Mouse (Mus musculus): ENCODE measurements around the gene Aco2.
"Not testable (repeated sequence)": the region's sequence is repeated elsewhere in the genome, so short reads cannot be mapped to it uniquely, and the experiment has no call there.

The Aco2 gene

GRCm38 (mm10) chr15:81879531-81880401, 7.7 kb downstream of the Aco2 start:
- no peak for DNase-seq (ENCODE audit: low spot score)

DNA sequence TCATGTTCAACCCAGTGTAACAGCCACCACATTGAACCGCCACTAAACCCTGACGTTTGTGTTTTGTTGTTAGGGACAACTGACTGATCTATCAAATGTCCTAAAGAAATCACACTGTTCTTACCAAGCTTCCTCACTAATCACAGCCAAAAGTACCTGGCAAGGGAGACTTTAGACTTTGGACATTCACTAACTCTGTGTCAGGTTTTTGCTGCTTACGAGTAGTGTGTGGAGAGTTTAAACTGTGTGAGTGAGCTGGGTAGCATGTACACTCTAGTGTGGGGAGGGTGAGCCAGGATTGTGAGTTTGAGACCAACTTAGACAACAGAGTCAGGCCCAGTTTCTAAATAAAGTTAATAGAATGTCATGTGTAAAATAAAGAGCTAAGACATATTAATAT, 10.2 kb downstream of the Aco2 start:
- no peak for DNase-seq (ENCODE audit: low spot score)

DNA sequence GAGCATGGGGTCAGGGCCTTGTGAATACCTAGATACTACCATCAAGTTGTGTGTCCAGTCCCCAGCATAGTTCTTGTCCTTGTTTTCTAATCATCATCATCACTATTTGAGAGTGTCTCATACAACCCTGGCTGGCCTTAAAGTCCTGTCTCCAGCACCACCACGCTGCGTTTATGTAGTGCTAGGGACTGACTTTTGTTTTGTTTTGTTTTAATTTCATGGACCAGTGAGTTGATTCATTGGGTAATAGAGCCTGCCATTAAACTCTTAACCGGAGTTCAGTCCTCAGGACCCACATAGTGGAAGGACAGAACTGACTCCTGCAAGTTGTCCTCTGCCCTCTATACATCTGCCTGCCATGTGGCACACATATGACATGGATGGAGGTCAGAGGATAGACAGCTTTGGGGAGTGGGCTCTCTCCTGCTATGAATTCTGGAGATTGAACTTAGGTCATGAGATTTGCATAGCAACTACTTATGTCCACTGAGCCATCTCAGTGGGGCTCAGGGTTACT, 13.4 kb downstream of the Aco2 start:
- DNase-seq (ENCODE audit: low spot score), result no peak

GRCm38 (mm10) chr15:81886795-81887550, 14.9 kb downstream of the Aco2 start:
- no peak for DNase-seq (ENCODE audit: low spot score)

GRCm38 (mm10) chr15:81889175-81889574, 17.1 kb downstream of the Aco2 start:
- DNase-seq (ENCODE audit: low spot score), result no peak

- no peak for DNase-seq (ENCODE audit: low spot score)
Measured at GRCm38 (mm10) chr15:81891140-81891802, 19.2 kb downstream of the Aco2 start.

DNA sequence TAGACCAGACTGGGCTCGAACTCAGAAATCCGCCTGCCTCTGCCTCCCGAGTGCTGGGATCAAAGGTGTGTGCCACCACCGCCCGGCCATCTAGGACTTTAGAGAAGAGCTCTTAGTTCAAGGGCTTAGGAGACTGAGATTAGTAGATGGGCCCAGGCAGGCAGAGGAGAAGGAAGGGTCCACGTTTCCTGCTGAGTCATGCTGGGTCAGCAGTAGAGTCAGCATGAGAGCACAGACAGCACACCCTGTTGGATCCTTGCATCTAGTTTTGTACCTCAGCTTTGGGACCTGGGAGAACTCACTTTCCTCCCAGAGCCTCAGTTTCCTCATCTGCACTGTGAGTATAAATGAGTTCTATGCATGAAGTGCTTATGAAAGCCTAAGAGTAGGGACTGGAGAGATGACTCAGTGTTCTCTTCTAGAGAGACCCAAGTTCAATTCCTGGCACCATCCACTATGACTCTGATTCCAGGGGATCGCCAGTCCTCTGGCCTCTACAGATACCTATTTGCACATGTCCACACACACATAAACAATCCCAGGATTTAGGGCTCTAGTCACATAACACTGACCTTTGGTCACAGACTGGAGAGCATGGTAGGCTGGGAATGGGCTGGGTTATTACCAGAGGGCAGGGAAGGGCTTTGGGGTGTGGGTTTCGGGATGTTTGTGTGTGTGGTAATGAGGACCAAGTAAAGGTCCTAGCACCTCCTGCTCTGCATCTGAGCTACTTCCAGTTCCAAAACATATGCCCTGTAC, 19.9 kb downstream of the Aco2 start:
- DNase-seq (ENCODE audit: low spot score), result no peak

- no peak for DNase-seq (ENCODE audit: low spot score)
Measured at GRCm38 (mm10) chr15:81894002-81894401, 21.9 kb downstream of the Aco2 start.

GRCm38 (mm10) chr15:81896407-81896806, 24.3 kb downstream of the Aco2 start:
- DNase-seq (ENCODE audit: low spot score), result no peak

DNA sequence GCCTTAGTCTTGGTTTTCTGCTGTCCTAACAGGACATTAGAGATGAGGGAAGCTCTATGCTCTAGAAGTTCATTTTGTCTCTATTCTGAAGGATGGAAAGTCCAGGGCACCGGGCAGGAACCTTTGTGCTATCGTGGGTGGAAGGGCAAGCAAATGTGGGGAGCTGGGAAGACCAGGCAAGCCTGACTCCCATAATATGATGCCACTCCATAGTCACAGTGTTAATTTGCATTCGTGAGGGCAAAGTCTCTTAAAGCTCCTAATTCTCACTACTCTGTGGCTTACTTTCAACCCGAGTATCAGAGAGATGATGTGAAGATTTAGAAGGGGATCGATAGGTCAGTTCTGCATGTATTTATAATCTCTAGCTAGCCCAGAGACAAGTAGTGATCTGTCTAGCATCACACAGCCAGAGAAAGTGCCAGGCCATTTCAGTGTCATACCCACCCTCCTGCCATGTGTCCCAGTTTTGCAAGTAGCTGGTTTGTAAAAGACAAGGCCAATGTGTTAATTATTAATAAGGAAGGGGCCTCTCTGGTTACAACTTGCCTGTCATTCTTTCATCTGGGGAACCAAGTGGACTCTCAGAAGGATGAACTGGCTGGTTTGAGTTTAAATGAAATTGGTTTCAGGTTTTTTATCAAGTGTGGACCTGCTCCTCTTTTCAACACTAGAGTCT, 25.6 kb downstream of the Aco2 start:
- DNase-seq (ENCODE audit: low spot score), result no peak

DNA sequence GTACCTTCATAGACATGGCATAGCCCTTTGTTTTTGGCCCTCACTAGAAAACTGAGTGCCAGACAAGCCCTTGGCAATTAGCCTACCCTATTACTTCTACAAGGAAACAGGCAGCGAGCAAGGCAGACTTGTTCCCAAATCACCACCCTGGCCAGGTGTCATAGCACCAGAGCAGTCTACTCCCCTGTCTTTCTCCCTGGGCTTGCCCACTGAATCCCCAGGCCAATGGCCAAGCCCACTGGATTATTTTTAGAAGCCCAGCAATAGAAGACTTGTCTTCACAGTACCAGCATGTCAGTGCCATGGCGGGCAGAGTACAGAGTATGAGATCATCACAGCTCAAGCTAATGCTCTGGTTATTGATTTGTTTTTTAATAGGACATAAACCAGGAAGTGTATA, 26.6 kb downstream of the Aco2 start:
- no peak for DNase-seq (ENCODE audit: low spot score)

GRCm38 (mm10) chr15:81904939-81905338, 32.8 kb downstream of the Aco2 start:
- DNase-seq (ENCODE audit: low spot score), result peak; percentile 43

GRCm38 (mm10) chr15:81907953-81908352, 35.8 kb downstream of the Aco2 start:
- DNase-seq (ENCODE audit: low spot score), result no peak

GRCm38 (mm10) chr15:81908767-81909166, 36.7 kb downstream of the Aco2 start:
- not testable (repeated sequence) for DNase-seq (ENCODE audit: low spot score)

DNA sequence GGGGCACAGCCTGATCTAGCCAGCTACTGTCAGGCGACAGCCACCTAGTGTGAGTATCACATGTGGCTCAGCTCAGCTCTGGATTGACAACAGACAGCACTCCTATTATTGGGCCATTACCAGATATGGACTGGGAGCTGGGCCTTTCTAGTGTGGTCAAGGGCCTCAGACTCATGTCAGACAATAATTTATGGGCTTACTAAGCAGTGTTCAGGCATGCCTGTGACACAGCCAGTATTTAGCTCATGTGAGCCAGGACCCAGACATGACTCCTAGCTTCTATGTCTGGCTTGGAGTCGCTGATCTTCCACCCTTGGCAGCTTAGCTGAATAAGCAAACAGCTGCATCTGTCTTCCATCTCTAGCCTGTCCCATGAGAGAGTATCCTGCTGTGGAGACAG, 40.4 kb downstream of the Aco2 start:
- DNase-seq (ENCODE audit: low spot score), result no peak

GRCm38 (mm10) chr15:81914668-81915067, 42.6 kb downstream of the Aco2 start:
- DNase-seq (ENCODE audit: low spot score), result no peak

GRCm38 (mm10) chr15:81915663-81916062, 43.6 kb downstream of the Aco2 start:
- DNase-seq (ENCODE audit: low spot score), result no peak

GRCm38 (mm10) chr15:81917201-81917600, 45.1 kb downstream of the Aco2 start:
- DNase-seq (ENCODE audit: low spot score), result no peak

DNA sequence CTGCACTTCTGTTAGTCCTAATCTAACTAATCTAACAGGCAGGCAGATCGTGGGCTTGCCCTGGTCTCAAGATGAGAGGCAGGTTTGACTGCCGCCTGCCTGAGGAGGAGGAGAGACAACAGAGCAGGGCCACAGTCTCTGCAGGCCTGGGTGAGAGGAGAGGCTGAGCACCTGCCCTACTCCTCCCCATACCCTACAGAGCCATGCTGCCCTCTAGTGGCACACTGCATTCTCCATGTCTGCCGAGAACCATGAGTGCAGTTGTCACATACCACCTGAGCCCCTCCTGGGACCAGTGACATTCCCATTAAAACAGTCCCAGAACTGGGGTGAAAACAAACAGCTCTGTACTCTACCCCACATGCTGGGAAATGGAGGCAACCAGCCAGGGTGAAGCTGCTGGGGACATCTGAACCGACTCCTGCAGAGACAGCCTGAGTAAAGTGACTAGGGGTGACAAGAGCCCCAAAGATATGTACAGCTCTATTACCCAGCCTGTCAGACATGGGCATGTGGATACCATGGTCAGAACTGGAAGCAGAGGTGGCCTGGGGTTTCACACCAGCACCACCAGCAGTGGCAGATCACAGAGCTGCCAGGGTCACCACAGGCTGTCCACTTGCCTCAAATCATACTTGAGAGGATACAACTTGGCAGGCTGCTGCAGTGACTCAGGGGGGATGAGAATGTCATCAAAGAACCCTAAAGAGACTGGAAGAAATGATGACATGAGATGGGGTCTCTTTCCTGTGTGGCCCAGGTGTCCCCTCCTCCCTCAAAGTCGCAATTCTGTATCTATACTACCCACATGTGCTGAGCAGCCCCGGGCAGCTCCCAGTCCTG, 45.7 kb downstream of the Aco2 start:
- DNase-seq (ENCODE audit: low spot score), result no peak

DNA sequence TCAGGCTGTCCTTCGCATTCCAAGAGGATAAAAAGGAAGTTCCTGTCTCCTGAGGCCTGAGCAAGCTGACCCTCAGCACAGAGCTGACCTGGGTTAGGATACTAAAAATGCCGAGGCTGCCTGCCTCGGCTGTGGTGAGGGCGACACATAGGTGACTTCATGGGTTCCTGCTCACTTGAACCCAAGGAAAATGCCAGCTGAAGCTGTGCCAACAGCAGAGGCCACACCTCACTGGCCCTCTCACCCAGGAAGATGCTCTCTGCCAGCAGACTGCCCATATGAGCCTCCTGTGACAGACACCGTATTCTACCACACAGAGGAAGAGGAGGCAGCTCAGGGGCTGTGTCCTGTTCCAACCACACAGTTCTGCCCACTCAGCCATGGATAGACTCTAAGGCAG, 47.0 kb downstream of the Aco2 start:
- no peak for DNase-seq (ENCODE audit: low spot score)

Measured in testis, postnatal 14 days (tissue).